Mouse (Mus musculus) heart, embryonic 15.5 days (tissue): Measurements from ENCODE around the gene Gm15557. TPM values are rescaled to one million over a fixed set of nuclear protein-coding genes. Genes with fewer than 3 reads are reported as not detected.
"Not testable (repeated sequence)": the region's sequence is repeated elsewhere in the genome, so short reads cannot be mapped to it uniquely, and the experiment has no call there.

Experiments used
- ATAC-seq: fragments of 200-750 bp; cut with Nextera tagmentation; replicated peaks from 2 replicates; pipeline ENCODE4 v1.8.0; 2017; ENCODE audit warnings: low read depth, moderate TSS enrichment; ENCODE audit not compliant: insufficient number of reproducible peaks, insufficient read depth, low FRiP score
- H3K27ac ChIP-seq: fragments of 300-500 bp; sonication (generic); 2 replicates; pipeline ENCODE4 v1.5.1; 2015; ENCODE audit warnings: mild to moderate bottlenecking, inconsistent platforms
- H3K27me3 ChIP-seq: fragments of 300-500 bp; sonication (generic); 2 replicates; pipeline ENCODE4 v1.6.1; 2015; ENCODE audit warnings: inconsistent platforms
- H3K36me3 ChIP-seq: fragments of 300-500 bp; sonication (generic); 2 replicates; pipeline ENCODE4 v1.6.1; 2015; ENCODE audit warnings: mild to moderate bottlenecking, inconsistent platforms
- H3K4me1 ChIP-seq: fragments of 300-500 bp; sonication (generic); replicated peaks from 2 replicates; pipeline ENCODE4 v1.6.1; 2015; ENCODE audit warnings: inconsistent platforms
- H3K4me2 ChIP-seq: fragments of 300-500 bp; sonication (generic); 2 replicates; pipeline ENCODE4 v1.6.1; 2015; ENCODE audit warnings: inconsistent platforms, mild to moderate bottlenecking, moderate library complexity
- H3K4me3 ChIP-seq: fragments of 300-500 bp; sonication (generic); 2 replicates; pipeline ENCODE4 v1.5.1; 2015; ENCODE audit warnings: mild to moderate bottlenecking, inconsistent platforms
- H3K9ac ChIP-seq: fragments of 300-500 bp; sonication (generic); 2 replicates; pipeline ENCODE4 v1.6.1; 2015; ENCODE audit warnings: mild to moderate bottlenecking, inconsistent platforms
- H3K9me3 ChIP-seq: fragments of 300-500 bp; sonication (generic); replicated peaks from 2 replicates; pipeline ENCODE4 v1.6.1; 2016; ENCODE audit warnings: inconsistent platforms
- WGBS: fragments of 180-500 bp; shearing (Covaris S2); methylation state at CpG from one replicate; pipeline ENCODE4 v1.1.7; 2015; ENCODE audit warnings: mixed read lengths; 5-methylcytosine and 5-hydroxymethylcytosine counted together
- polyA plus RNA-seq: library from polyadenylated mRNA; unstranded; fragments of >200 nt; fragmentation: Nextera tagmentation; extraction: Ambion mirVana; gene quantifications from 2 replicates; pipeline ENCODE4 v1.2.1, GENCODE M21; 2015

Gm15557 gene
- not detected in 2 replicates for polyA plus RNA-seq

DNA sequence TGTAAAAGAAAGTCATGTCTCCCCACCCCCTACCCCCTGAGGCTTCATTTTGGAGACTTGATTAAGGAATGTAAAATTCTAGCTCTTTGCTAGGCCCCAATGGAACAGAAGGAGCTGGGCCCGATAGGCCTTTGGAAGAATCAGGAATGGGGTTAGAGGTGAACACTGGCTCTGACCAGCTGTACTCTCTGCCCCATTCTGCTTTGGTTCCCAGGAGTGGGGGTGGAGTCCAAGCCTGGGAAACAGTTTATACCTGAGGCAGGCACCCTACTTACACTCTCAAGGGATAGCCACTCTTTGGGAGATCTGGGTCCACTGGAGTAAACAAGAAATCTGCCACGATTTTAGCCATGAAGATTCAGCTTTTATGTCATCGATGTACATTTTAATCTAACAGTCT is at the start of gene Gm15557:
Gene Gm15557, plus strand, starts transcription at position 48 of the 400 bp plus-strand sequence.
- Histone ChIP-seq H3K4me1 (peaks cover 16% of the 10 kb centered on the region), H3K4me2 (no peak within 1 kb of the TSS), H3K27me3 (peaks cover 7% of the 10 kb centered on the region), H3K4me3 (no peak within 1 kb of the TSS), H3K9ac (no peak within 1 kb of the TSS), H3K9me3 (no peaks in the 10 kb centered on the region), H3K36me3 (no peaks in the 10 kb centered on the region), H3K27ac (no peak within 1 kb of the TSS)
- 87% methylated on average over 3 of the region's 3 CpGs for WGBS
- no peak for ATAC-seq

DNA sequence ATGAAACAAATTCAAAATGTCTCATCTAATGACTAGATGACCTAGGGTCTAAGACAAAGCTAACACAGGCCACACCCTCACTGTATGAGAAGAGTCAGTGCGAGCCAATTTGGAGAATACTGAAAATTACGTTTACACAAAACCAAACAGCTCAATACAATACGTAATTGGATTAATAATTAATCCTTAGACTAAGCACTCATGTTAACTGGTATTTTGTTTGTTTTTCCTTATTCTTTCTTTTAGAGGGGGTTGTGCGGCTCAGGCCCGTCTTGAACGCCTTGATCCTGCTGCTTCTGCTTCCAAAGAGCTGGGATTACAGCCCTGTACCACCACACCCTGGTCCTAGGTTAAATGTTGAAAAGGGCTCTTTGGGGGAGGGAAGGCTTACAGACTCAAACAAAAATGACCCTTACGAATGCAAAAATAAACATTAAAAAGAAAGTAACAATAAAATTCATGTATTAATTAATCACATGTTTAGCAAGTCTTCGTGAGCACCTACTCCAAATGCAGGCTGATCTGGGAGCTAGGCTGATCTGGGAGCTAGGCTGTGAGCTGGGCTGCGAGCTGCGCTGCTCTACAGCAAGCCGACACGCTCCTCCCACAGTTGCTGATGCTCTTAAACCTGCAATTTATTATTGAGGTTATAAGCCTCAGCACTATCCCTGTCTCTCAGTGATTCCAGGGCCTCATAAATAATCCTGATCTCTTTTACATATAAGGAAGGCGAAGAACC is 46.1 kb upstream of the Gm15557 start:
- WGBS, result 94% methylated on average over 13 of the region's 13 CpGs
- Histone ChIP-seq H3K4me1 (no peaks in the 10 kb centered on the region), H3K9ac (no peak overlapping the region), H3K36me3 (peaks cover 33% of the 10 kb centered on the region), H3K9me3 (no peaks in the 10 kb centered on the region), H3K27me3 (no peaks in the 10 kb centered on the region), H3K4me2 (no peak overlapping the region), H3K27ac (no peak overlapping the region), H3K4me3 (no peak overlapping the region)
- ATAC-seq, result no peak

DNA sequence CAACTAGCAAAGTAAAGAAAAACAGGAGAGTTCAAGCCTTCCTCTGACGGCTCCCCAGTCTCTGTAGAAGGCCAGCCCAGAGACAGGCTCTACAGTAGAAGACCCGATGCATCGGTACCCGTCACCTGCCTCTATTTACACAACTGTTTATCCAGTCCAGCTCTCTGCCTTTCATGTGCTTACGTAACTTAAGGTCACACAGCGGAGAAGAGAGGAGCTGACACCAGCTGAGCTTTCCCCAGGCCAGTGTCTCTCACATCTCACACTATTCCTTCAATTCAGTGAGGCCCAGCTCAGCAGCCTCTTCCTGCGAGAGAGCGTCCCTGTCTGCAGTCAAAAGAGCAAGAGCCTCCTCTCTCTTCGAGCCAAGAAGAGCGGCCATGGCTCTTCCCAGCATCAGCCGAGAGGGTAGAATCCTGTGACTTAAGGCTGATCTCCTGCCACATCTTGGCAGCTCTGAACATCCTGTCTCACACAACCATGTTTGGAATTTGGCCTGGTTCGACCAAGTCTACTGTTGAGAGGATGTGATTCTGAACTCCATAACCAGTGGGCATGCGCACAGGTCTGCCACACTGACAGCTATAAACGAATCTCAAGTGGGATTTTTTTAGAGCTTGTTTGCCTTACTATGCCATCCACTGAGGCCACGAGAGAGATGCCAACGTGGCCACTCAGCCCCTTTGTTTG is 45.3 kb upstream of the Gm15557 start:
- H3K4me2 ChIP-seq, result no peak overlapping the region
- no peaks in the 10 kb centered on the region for H3K9me3 ChIP-seq
- 81% methylated on average over 16 of the region's 16 CpGs for WGBS
- no peak for ATAC-seq
- no peak overlapping the region for H3K27ac ChIP-seq
- H3K9ac ChIP-seq, result no peak overlapping the region
- no peak overlapping the region for H3K4me3 ChIP-seq
- peaks cover 39% of the 10 kb centered on the region for H3K36me3 ChIP-seq
- H3K4me1 ChIP-seq, result no peaks in the 10 kb centered on the region
- no peaks in the 10 kb centered on the region for H3K27me3 ChIP-seq

DNA sequence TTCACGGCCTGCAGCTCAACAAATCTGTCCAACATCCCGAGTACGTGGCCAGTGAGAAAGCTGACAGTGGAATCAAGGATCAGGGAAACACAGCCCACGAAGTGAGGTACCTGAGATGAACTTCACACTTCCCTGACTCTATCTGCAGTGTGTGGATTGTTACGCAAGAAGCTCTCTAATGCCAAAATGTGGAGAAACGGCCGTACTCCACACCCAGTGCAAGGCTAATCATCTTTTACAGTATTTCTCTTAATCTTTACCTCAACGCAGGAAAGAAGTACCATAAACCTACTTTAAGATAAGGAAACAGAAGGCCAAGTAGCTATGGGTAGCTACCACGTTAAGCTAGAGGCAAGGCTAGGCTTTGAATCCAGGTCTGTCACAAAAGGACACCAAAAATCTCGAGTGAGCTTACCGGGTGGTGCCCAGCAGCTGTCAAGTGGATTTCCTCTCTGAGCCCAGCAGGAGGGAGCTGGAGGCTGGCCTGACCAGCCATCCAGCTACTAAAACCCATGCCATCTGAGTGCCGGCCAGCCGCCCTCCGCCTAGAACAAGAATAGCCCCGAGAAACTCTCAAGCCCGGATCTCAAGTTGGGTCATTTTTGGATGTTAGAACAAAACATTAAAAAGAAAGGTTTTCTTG is 37.4 kb upstream of the Gm15557 start:
- no peaks in the 10 kb centered on the region for H3K4me1 ChIP-seq
- 75% methylated on average over 16 of the region's 16 CpGs for WGBS
- no peaks in the 10 kb centered on the region for H3K27me3 ChIP-seq
- H3K4me3 ChIP-seq, result no peak overlapping the region
- no peak overlapping the region for H3K9ac ChIP-seq
- no peak overlapping the region for H3K4me2 ChIP-seq
- H3K9me3 ChIP-seq, result no peaks in the 10 kb centered on the region
- H3K27ac ChIP-seq, result no peak overlapping the region
- H3K36me3 ChIP-seq, result peaks cover 43% of the 10 kb centered on the region
- no peak for ATAC-seq

DNA sequence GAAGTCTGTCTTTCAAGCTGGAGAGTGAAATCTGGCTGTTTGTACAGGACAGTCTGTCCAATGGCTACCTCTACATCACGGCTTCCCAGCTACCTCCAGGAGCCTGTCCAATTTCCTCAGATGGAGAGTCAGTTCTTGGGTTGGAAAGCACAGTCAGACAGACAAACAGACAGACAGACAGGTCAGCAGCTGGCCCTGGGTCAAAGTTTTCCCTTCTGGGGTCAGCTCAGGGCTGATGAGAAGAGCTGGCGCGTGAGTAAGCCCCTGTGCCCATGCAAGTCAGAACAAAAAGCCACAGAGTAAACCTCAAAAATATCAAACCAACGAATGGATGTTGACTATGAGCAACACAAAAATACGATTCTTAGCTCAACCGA is 36.9 kb upstream of the Gm15557 start:
- Histone ChIP-seq H3K9ac (no peak overlapping the region), H3K4me3 (no peak overlapping the region), H3K9me3 (no peaks in the 10 kb centered on the region), H3K4me2 (no peak overlapping the region), H3K4me1 (no peaks in the 10 kb centered on the region), H3K36me3 (peaks cover 39% of the 10 kb centered on the region), H3K27ac (no peak overlapping the region), H3K27me3 (no peaks in the 10 kb centered on the region)
- no peak for ATAC-seq
- WGBS, result 94% methylated on average over 6 of the region's 6 CpGs

DNA sequence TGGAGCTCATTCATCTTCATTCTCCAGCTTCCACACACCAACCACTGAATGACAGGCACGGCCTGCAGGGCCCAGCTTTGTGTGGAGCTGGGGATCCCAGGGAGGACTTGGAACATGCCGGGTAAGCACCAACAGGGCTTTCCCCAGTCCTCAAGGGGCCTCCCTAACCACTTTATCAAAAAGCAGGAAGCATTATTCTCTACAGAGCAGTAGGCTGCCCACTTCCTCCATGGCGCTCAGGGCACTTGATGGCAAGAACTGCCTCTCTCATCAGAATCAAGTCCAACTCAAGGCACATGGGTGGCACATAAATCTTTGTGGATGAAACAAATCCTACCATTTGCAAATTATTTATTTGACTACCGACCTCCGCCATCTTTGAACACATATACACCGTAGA is 25.8 kb upstream of the Gm15557 start:
- no peak for ATAC-seq
- Histone ChIP-seq H3K9me3 (no peaks in the 10 kb centered on the region), H3K36me3 (peaks cover 53% of the 10 kb centered on the region), H3K4me1 (no peaks in the 10 kb centered on the region), H3K4me2 (no peak overlapping the region), H3K27me3 (no peaks in the 10 kb centered on the region), H3K4me3 (no peak overlapping the region), H3K27ac (no peak overlapping the region), H3K9ac (no peak overlapping the region)
- 85% methylated on average over 6 of the region's 6 CpGs for WGBS

DNA sequence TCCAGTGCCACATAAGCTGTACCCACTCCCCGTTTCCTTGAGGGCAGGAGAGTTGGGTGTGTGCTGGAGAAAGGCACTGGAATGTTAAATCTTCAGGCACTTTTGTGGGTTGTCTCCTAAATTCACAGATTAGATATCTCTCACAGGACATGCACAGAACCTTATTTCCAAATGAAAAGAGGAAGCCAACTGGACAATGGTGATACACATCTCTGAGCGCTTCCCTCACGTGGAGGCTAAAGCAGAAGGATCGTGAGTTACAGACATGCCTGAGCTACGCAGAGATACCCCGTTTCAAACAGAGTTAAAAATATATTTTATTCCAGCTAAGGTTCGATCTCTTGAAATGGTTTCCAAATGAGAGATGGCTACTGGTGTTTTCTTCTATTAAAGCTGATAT is 17.4 kb upstream of the Gm15557 start:
- ATAC-seq, result no peak
- Histone ChIP-seq H3K36me3 (peaks cover 26% of the 10 kb centered on the region), H3K27ac (no peak overlapping the region), H3K4me3 (no peak overlapping the region), H3K9ac (no peak overlapping the region), H3K4me1 (0 out of 2 replicates have a peak, but pooled peaks cover 3% of the 10 kb centered on the region), H3K4me2 (no peak overlapping the region), H3K27me3 (no peaks in the 10 kb centered on the region), H3K9me3 (no peaks in the 10 kb centered on the region)
- 91% methylated on average over 7 of the region's 7 CpGs for WGBS

DNA sequence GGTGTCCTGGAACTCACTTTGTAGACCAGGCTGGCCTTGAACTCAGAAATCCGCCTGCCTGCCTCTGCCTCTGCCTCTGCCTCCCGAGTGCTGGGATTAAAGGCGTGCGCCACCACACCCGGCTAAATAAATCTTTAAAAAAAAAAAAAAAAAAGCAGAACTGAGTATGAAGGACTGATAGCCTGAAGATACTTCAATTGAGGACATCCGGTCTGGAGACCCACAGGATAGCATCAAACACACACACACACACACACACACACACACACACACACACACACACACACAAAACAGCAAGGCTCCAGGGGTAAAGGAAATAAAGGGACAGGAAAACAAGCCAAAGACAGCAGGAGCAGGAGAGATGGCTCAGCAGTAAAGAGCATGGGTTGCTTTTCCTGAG is 15.3 kb upstream of the Gm15557 start:
- WGBS, result 85% methylated on average over 6 of the region's 6 CpGs
- H3K9me3 ChIP-seq, H3K27me3 ChIP-seq, H3K27ac ChIP-seq, H3K4me2 ChIP-seq, H3K4me3 ChIP-seq, ATAC-seq, H3K9ac ChIP-seq: not testable (repeated sequence)
- Histone ChIP-seq H3K4me1 (peaks cover 11% of the 10 kb centered on the region), H3K36me3 (peaks cover 16% of the 10 kb centered on the region; the same call in 1 of the 2 replicates)

DNA sequence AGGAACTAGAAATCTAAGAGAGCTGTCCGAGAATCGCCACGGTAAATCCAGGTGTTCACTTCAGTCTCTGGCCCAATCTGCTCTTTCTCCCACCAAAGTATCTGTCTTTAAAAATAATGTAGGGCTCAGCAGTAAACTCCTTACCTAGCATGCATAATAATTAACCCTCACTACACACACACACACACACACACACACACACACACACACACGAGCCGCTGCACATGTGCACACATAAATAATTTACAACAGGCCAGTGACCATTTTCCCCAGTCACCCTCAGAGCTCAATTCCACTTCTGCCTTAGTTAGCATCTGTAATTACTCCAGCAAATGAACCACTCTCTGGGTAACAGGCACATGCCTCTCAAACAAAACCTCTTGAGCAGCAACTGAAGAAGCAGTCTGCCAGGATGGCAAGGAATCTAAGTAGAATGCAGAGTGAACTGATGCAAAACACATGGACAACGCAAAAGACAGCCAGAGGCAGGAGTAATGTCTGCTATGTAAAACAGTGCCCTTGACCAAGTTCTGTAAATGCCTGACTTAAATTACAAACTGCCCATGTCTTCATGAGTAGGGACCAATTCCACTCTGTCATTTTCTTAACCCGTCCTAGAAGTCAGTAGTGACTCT is 11.7 kb upstream of the Gm15557 start:
- peak overlapping the region; percentile 67 for H3K4me2 ChIP-seq
- ATAC-seq, result no peak
- H3K36me3 ChIP-seq, result peaks cover 7% of the 10 kb centered on the region; the same call in 1 of the 2 replicates
- peak overlapping the region; percentile 84 for H3K27ac ChIP-seq
- H3K9me3 ChIP-seq, result no peaks in the 10 kb centered on the region
- H3K27me3 ChIP-seq, result no peaks in the 10 kb centered on the region
- peak overlapping the region; percentile 62 for H3K4me3 ChIP-seq
- 68% methylated on average over 7 of the region's 7 CpGs for WGBS
- peaks cover 16% of the 10 kb centered on the region for H3K4me1 ChIP-seq
- peak overlapping the region; percentile 51 for H3K9ac ChIP-seq

DNA sequence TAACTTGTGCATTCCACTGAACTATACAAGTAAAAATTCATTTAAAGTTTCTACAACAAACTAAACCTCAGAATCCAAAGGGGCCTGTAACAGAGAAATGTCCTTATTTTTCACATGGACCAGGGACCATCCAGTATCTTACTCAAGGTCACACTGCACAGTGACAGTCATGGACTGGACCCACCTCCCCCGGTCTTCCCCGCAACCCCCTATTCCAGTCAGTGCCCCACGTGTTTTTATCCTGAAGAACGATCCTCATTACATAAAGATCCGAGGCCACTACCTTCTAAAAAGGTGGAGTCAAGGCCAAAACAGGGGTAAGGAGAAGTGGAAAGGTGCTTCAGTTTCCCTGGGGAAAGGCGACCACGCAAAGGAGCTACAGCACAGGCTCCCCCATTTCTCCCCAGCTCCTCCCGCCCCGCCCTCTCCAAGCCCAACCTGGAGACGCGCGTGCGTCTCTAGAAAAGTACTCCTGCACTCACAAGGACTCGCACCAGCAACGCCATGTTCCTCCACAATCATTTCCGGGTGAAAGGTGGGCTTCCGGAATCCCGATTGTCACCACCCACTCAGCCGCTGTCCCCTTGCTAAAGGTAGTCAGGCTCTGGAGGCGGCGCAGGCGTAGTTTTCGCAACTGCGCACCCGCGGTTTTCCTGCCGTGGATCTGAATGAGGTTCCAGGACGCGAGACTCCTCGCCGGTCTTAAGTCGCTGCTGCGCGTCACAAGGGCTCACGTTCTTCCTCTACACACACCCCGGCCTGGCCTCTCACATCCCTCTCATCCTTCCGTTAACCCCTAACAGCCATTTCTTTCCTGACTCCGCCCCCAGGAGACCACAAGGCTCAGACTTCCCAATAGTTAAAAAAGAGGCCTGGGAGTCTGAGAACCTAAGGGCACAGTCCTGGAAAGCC is 10.7 kb upstream of the Gm15557 start, which contains the start of gene Uqcc1:
Gene Uqcc1, minus strand, starts transcription at position 780 of the 912 bp plus-strand sequence.
- WGBS, result under 1% methylated on average over 38 of the region's 38 CpGs
- H3K9me3 ChIP-seq, result no peaks in the 10 kb centered on the region
- H3K36me3 ChIP-seq, result no peaks in the 10 kb centered on the region
- peak within 1 kb of the TSS; percentile 51 for H3K9ac ChIP-seq
- peak; percentile 90 for ATAC-seq
- no peaks in the 10 kb centered on the region for H3K27me3 ChIP-seq
- H3K4me2 ChIP-seq, result peak within 1 kb of the TSS; percentile 67
- H3K4me1 ChIP-seq, result peaks cover 16% of the 10 kb centered on the region
- H3K4me3 ChIP-seq, result peak within 1 kb of the TSS; percentile 62
- peak within 1 kb of the TSS; percentile 84 for H3K27ac ChIP-seq
